ENCODE assay signal across 27 mouse cellular contexts in genomic region chr10:27988066-27988465, GRCm38 (mm10).
DNase-seq lines count a peak whose midpoint lies in the region; ATAC-seq and TF ChIP-seq lines count a peak whose summit lies in the region.
"Had no signal": no experiment of that assay in that cellular context is flagged by ENCODE, and none has a peak within 500 bp of the region (broad histone marks: within the 10 kb centered on the region; RNA-seq: fewer than 3 reads in every experiment).

No protein-coding gene starts in this region.

- no peak overlapping the region for H3ac ChIP-seq in myocyte (ENCODE audit: control insufficient read depth, insufficient read length)

- no peaks in the 10 kb centered on the region for H3K36me3 ChIP-seq in heart, embryonic 13.5 days
- no peaks in the 10 kb centered on the region for H3K36me3 ChIP-seq in heart, embryonic 12.5 days
- H3K36me3 ChIP-seq in liver, adult 2 months (ENCODE audit: control insufficient read depth, insufficient read depth, low read length): no peaks in the 10 kb centered on the region
- H3K36me3 ChIP-seq in myocyte (ENCODE audit: control insufficient read depth, insufficient read depth): no peaks in the 10 kb centered on the region
- H3K36me3 ChIP-seq: embryonic facial prominence, embryonic 12.5 days; limb, embryonic 10.5 days; midbrain, embryonic 12.5 days; stomach, embryonic 15.5 days had no signal

- H3K9me3 ChIP-seq in heart, embryonic 13.5 days: no peaks in the 10 kb centered on the region
- no peaks in the 10 kb centered on the region for H3K9me3 ChIP-seq in heart, embryonic 12.5 days (replicated peaks)
- H3K9me3 ChIP-seq: embryonic facial prominence, embryonic 12.5 days; forebrain, embryonic 13.5 days; limb, embryonic 10.5 days; midbrain, embryonic 12.5 days; stomach, embryonic 15.5 days had no signal

- no peaks in the 10 kb centered on the region for H3K27me3 ChIP-seq in heart, embryonic 13.5 days (replicated peaks)
- H3K27me3 ChIP-seq in heart, embryonic 12.5 days (replicated peaks): no peaks in the 10 kb centered on the region
- no peaks in the 10 kb centered on the region; the same call in 1 of the 2 replicates for H3K27me3 ChIP-seq in liver, adult 2 months (ENCODE audit: control insufficient read depth, insufficient read depth, low read length)
- no peaks in the 10 kb centered on the region for H3K27me3 ChIP-seq in myocyte (ENCODE audit: control insufficient read depth, insufficient read depth, insufficient read length)
- H3K27me3 ChIP-seq: embryonic facial prominence, embryonic 12.5 days; forebrain, embryonic 13.5 days; midbrain, embryonic 12.5 days; stomach, embryonic 15.5 days had no signal

- no peak for TF ChIP-seq CTCF in liver, adult 2 months (IDR thresholded peaks at IDR 0.05; ENCODE audit: low read depth, low read length)

- H3K4me2 ChIP-seq in heart, embryonic 13.5 days: no peak overlapping the region
- H3K4me2 ChIP-seq in heart, embryonic 12.5 days: no peak overlapping the region
- peak overlapping the region; percentile 33 for H3K4me2 ChIP-seq in myocyte (ENCODE audit: low read depth)
- H3K4me2 ChIP-seq: embryonic facial prominence, embryonic 12.5 days; forebrain, embryonic 13.5 days; liver, embryonic 11.5 days; midbrain, embryonic 12.5 days; stomach, embryonic 15.5 days had no signal

- no peak overlapping the region for H3K9ac ChIP-seq in heart, embryonic 13.5 days
- H3K9ac ChIP-seq in heart, embryonic 12.5 days: no peak overlapping the region
- H3K9ac ChIP-seq in liver, adult 2 months (ENCODE audit: low read depth, low read length): no peak overlapping the region
- H3K9ac ChIP-seq: embryonic facial prominence, embryonic 12.5 days; forebrain, embryonic 13.5 days; liver, postnatal 0 days; midbrain, embryonic 12.5 days; stomach, embryonic 15.5 days had no signal

- 36% methylated on average over 3 of the region's 3 CpGs for WGBS in heart, embryonic 13.5 days
- WGBS in heart, embryonic 12.5 days: 41% methylated on average over 3 of the region's 3 CpGs
- WGBS in liver, adult 2 months: 51% methylated on average over 3 of the region's 3 CpGs

- ATAC-seq in heart, embryonic 13.5 days (ENCODE audit: extremely low read depth, insufficient number of reproducible peaks, low FRiP score, low TSS enrichment): no peak
- no peak for ATAC-seq in heart, embryonic 12.5 days (ENCODE audit: insufficient number of reproducible peaks, low FRiP score)
- ATAC-seq: activated CD4-positive, CD25-positive, alpha-beta regulatory T cell, adult 4 months; forebrain, embryonic 13.5 days; hindbrain, postnatal 0 days; intestine, embryonic 16.5 days; liver, postnatal 0 days; lung, postnatal 0 days had no signal

- peak overlapping the region; percentile 56 for H3K27ac ChIP-seq in heart, embryonic 13.5 days (replicated peaks)
- no peak overlapping the region for H3K27ac ChIP-seq in heart, embryonic 12.5 days (ENCODE audit: poor library complexity, severe bottlenecking)
- no peak overlapping the region for H3K27ac ChIP-seq in liver, adult 2 months (replicated peaks; ENCODE audit: insufficient read depth, low read depth, low read length)
- H3K27ac ChIP-seq: embryonic facial prominence, embryonic 12.5 days; forebrain, embryonic 13.5 days; hindbrain, postnatal 0 days; limb, embryonic 10.5 days; midbrain, embryonic 12.5 days; stomach, embryonic 15.5 days had no signal

- no peaks in the 10 kb centered on the region for H3K79me2 ChIP-seq in liver, adult 2 months (ENCODE audit: control insufficient read depth, insufficient read depth, low read length)
- H3K79me2 ChIP-seq in myocyte (ENCODE audit: control insufficient read depth, insufficient read depth): no peaks in the 10 kb centered on the region

- no peak for TF ChIP-seq POLR2A in liver, adult 2 months (IDR thresholded peaks at IDR 0.05; ENCODE audit: extremely low read depth, insufficient read depth, low read length)
- no peak for TF ChIP-seq POLR2A in myocyte (IDR thresholded peaks at IDR 0.05; ENCODE audit: insufficient read length, low read depth)

- no peak overlapping the region for H3K4me3 ChIP-seq in heart, embryonic 13.5 days
- H3K4me3 ChIP-seq in heart, embryonic 12.5 days: no peak overlapping the region
- no peak overlapping the region for H3K4me3 ChIP-seq in liver, adult 2 months (ENCODE audit: insufficient read depth, low read depth, low read length)
- no peak overlapping the region for H3K4me3 ChIP-seq in myocyte
- H3K4me3 ChIP-seq: embryonic facial prominence, embryonic 12.5 days; erythroblast, embryonic 14.5 days; forebrain, embryonic 13.5 days; limb, embryonic 10.5 days; midbrain, embryonic 12.5 days; stomach, embryonic 15.5 days had no signal

- peak; percentile 25 for DNase-seq in liver, adult 2 months (ENCODE audit: extremely low read depth, low read depth, low spot score)
- no peak for DNase-seq in liver
- DNase-seq in NIH3T3 (ENCODE audit: low read depth): peak; percentile 67
- no peak for DNase-seq in frontal cortex, adult 2 months (ENCODE audit: extremely low spot score in 1 of 2, low spot score in 1 of 2)
- DNase-seq in spleen, postnatal 10 days (ENCODE audit: low spot score in 2 of 2): no peak
- DNase-seq: adrenal gland, postnatal 14 days; cerebellum, adult 2 months; cerebellum, postnatal 25 days; kidney, postnatal 14 days; liver, postnatal 0 days; right cerebral cortex, postnatal 4 days; thymus, adult 18-20 months; thymus, postnatal 4 days had no signal

- peaks cover 38% of the 10 kb centered on the region for H3K4me1 ChIP-seq in heart, embryonic 13.5 days
- peaks cover 33% of the 10 kb centered on the region for H3K4me1 ChIP-seq in heart, embryonic 12.5 days (replicated peaks)
- no peaks in the 10 kb centered on the region for H3K4me1 ChIP-seq in liver, adult 2 months (ENCODE audit: control insufficient read depth, insufficient read depth, low read length)
- H3K4me1 ChIP-seq: embryonic facial prominence, embryonic 12.5 days; forebrain, embryonic 13.5 days; limb, embryonic 10.5 days; stomach, embryonic 15.5 days had no signal

TF ChIP-seq in myocyte, 11 proteins besides CTCF, POLR2A, EP300 and RAD21:
- no peak for TF ChIP-seq TCF3 (IDR thresholded peaks at IDR 0.05; ENCODE audit: insufficient read length, low read depth)
- TF ChIP-seq CEBPB (IDR thresholded peaks at IDR 0.05; ENCODE audit: insufficient read depth, poor library complexity, severe bottlenecking): peak; percentile 81

Comparison
In these comparisons a context has a peak if more than half of its experiments do, and no peak if none do; other contexts are left out.
1. DNase-seq: peak in liver, adult 2 months (single experiment) and NIH3T3 (single experiment); none in liver (single experiment), frontal cortex, adult 2 months (0 of 2) and spleen, postnatal 10 days (0 of 2).